Mouse (Mus musculus): Measurements from ENCODE around the gene Ddx23.
A peak's percentile ranks its signal among the peaks of the same experiment; 100 is the strongest.

GRCm38 (mm10) chr15:98616362-98617175 lies 46.1 kb downstream of the Ddx23 start:
- TF ChIP-seq GABPA (IDR thresholded peaks at IDR 0.05; ENCODE audit: low read depth, low read length), result no peak
- TF ChIP-seq CTCF (IDR thresholded peaks at IDR 0.05 in 2 of 3, conservative IDR thresholded peaks at IDR 0.05 in 1 of 3; ENCODE audit: control insufficient read depth in 1 of 3, insufficient read depth in 1 of 3, low read depth in 2 of 3, low read length in 3 of 3, poor library complexity in 1 of 3, severe bottlenecking in 1 of 3), result no peak
- peak; percentile 24 for TF ChIP-seq MXI1 (IDR thresholded peaks at IDR 0.05; ENCODE audit: low read depth, low read length)

Data from MEL (cell line).